Comparison of ENCODE assay signal across 7 mouse cellular contexts in genomic region chr6:5858371-5858770, GRCm38 (mm10).
A peak's percentile ranks its signal among the peaks of the same experiment; 100 is the strongest.
DNase-seq lines count a peak whose midpoint lies in the region; ATAC-seq and TF ChIP-seq lines count a peak whose summit lies in the region.

No protein-coding gene starts in this region.

- WGBS in forebrain, embryonic 13.5 days = 15% methylated on average over 12 of the region's 12 CpGs
- 14% methylated on average over 12 of the region's 12 CpGs for WGBS in intestine, embryonic 16.5 days
- WGBS in liver, postnatal 0 days (ENCODE audit: insufficient replicate concordance) = 14% methylated on average over 12 of the region's 12 CpGs

- no peaks in the 10 kb centered on the region for H3K27me3 ChIP-seq in testis, adult 2 months (ENCODE audit: control insufficient read depth, insufficient read depth, low read length)
- no peaks in the 10 kb centered on the region for H3K27me3 ChIP-seq in forebrain, embryonic 13.5 days
- no peaks in the 10 kb centered on the region for H3K27me3 ChIP-seq in intestine, embryonic 16.5 days (replicated peaks; ENCODE audit: control insufficient read depth, insufficient read depth, low read length)
- H3K27me3 ChIP-seq in liver, postnatal 0 days (ENCODE audit: insufficient read depth, low read length) = no peaks in the 10 kb centered on the region

- TF ChIP-seq POLR2A in testis, adult 2 months (IDR thresholded peaks at IDR 0.05; ENCODE audit: control insufficient read depth, low read depth, low read length) = no peak

- peak; percentile 2; the same call in 1 of the 2 replicates for ATAC-seq in forebrain, embryonic 13.5 days
- no peak for ATAC-seq in intestine, embryonic 16.5 days
- no peak for ATAC-seq in liver, postnatal 0 days

- no peaks in the 10 kb centered on the region for H3K36me3 ChIP-seq in testis, adult 2 months (ENCODE audit: control insufficient read depth, insufficient read depth, low read length)
- H3K36me3 ChIP-seq in forebrain, embryonic 13.5 days (ENCODE audit: poor library complexity, severe bottlenecking) = no peaks in the 10 kb centered on the region
- no peaks in the 10 kb centered on the region for H3K36me3 ChIP-seq in intestine, embryonic 16.5 days (ENCODE audit: control insufficient read depth, insufficient read depth, low read length)
- H3K36me3 ChIP-seq in liver, postnatal 0 days (replicated peaks; ENCODE audit: insufficient read depth, low read length) = no peaks in the 10 kb centered on the region

- H3K9ac ChIP-seq in forebrain, embryonic 13.5 days = no peak overlapping the region
- no peak overlapping the region for H3K9ac ChIP-seq in intestine, embryonic 16.5 days (ENCODE audit: low read depth, low read length)
- H3K9ac ChIP-seq in liver, postnatal 0 days (replicated peaks) = no peak overlapping the region

- no peak overlapping the region for H3K4me2 ChIP-seq in forebrain, embryonic 13.5 days
- peak overlapping the region; percentile 22 for H3K4me2 ChIP-seq in intestine, embryonic 16.5 days (ENCODE audit: low read depth, low read length)
- peak overlapping the region; percentile 54 for H3K4me2 ChIP-seq in liver, postnatal 0 days (ENCODE audit: low read depth, low read length)

- TF ChIP-seq CTCF in testis, adult 2 months (IDR thresholded peaks at IDR 0.05; ENCODE audit: control insufficient read depth, insufficient read depth, insufficient replicate concordance, low read depth, low read length) = peak; percentile 29; the same call in 1 of the 2 replicates
- peak; percentile 67 for TF ChIP-seq CTCF in liver, postnatal 0 days (IDR thresholded peaks at IDR 0.05; ENCODE audit: low read depth)

- H3K9me3 ChIP-seq in forebrain, embryonic 13.5 days (replicated peaks) = no peaks in the 10 kb centered on the region
- H3K9me3 ChIP-seq in intestine, embryonic 16.5 days (ENCODE audit: control insufficient read depth, low read length) = no peaks in the 10 kb centered on the region
- no peaks in the 10 kb centered on the region for H3K9me3 ChIP-seq in liver, postnatal 0 days (ENCODE audit: low read length)

- TF ChIP-seq EP300 in liver, postnatal 0 days (IDR thresholded peaks at IDR 0.05; ENCODE audit: low read depth) = no peak

- no peak for DNase-seq in testis, postnatal 14 days (ENCODE audit: low spot score)
- peak; percentile 66 for DNase-seq in brain, adult 2 months (ENCODE audit: low read depth, low spot score)
- peak; percentile 55 for DNase-seq in liver, postnatal 0 days
- peak; percentile 73 for DNase-seq in right cerebral cortex, postnatal 14 days

- no peak overlapping the region for H3K27ac ChIP-seq in testis, adult 2 months (ENCODE audit: control insufficient read depth, insufficient read depth, low read depth, low read length)
- no peak overlapping the region for H3K27ac ChIP-seq in forebrain, embryonic 13.5 days
- H3K27ac ChIP-seq in intestine, embryonic 16.5 days (ENCODE audit: low read length) = no peak overlapping the region
- H3K27ac ChIP-seq in liver, postnatal 0 days (ENCODE audit: low read depth) = no peak overlapping the region

- peaks cover 12% of the 10 kb centered on the region for H3K4me1 ChIP-seq in testis, adult 2 months (ENCODE audit: control insufficient read depth, insufficient read depth, low read length)
- H3K4me1 ChIP-seq in forebrain, embryonic 13.5 days = peaks cover 8% of the 10 kb centered on the region; the same call in 1 of the 2 replicates
- peaks cover 3% of the 10 kb centered on the region; the same call in 1 of the 2 replicates for H3K4me1 ChIP-seq in intestine, embryonic 16.5 days (ENCODE audit: control insufficient read depth, insufficient read depth, low read length)
- no peaks in the 10 kb centered on the region; the same call in 1 of the 2 replicates for H3K4me1 ChIP-seq in liver, postnatal 0 days (ENCODE audit: insufficient read depth)

- H3K4me3 ChIP-seq in testis, adult 2 months (ENCODE audit: control insufficient read depth, low read depth, low read length) = no peak overlapping the region
- H3K4me3 ChIP-seq in forebrain, embryonic 13.5 days = no peak overlapping the region
- H3K4me3 ChIP-seq in intestine, embryonic 16.5 days (ENCODE audit: low read length) = no peak overlapping the region
- H3K4me3 ChIP-seq in liver, postnatal 0 days (ENCODE audit: low read depth, low read length) = no peak overlapping the region
